In genomic region chr1:180904039-180904814, GRCm38 (mm10) we compare ENCODE assay signal across 8 mouse cellular contexts. TPM values are rescaled to one million over a fixed set of nuclear protein-coding genes. Genes with fewer than 3 reads are reported as not detected.
A peak's percentile ranks its signal among the peaks of the same experiment; 100 is the strongest.
DNase-seq lines count a peak whose midpoint lies in the region; ATAC-seq and TF ChIP-seq lines count a peak whose summit lies in the region.

TSS of gene Pycr2 (plus strand) at chr1:180904293.

- H3K4me3 ChIP-seq in bone marrow, adult 2 months (replicated peaks; ENCODE audit: control insufficient read depth, low read depth, low read length) = peak within 1 kb of the TSS; percentile 98
- H3K4me3 ChIP-seq in embryonic facial prominence, embryonic 15.5 days (replicated peaks) = peak within 1 kb of the TSS; percentile 83
- H3K4me3 ChIP-seq in kidney, embryonic 14.5 days (ENCODE audit: low read length) = peak within 1 kb of the TSS; percentile 96
- peak within 1 kb of the TSS; percentile 87 for H3K4me3 ChIP-seq in limb, embryonic 15.5 days

- under 1% methylated on average over 52 of the region's 52 CpGs for WGBS in bone marrow, adult 2 months
- WGBS in embryonic facial prominence, embryonic 15.5 days = under 1% methylated on average over 52 of the region's 52 CpGs
- WGBS in kidney, embryonic 14.5 days = under 1% methylated on average over 52 of the region's 52 CpGs
- under 1% methylated on average over 52 of the region's 52 CpGs for WGBS in limb, embryonic 15.5 days

- TF ChIP-seq CTCF in bone marrow, adult 2 months (IDR thresholded peaks at IDR 0.05; ENCODE audit: control insufficient read depth, insufficient read depth, low read length) = no peak

- no peaks in the 10 kb centered on the region for H3K9me3 ChIP-seq in embryonic facial prominence, embryonic 15.5 days (replicated peaks)
- H3K9me3 ChIP-seq in kidney, embryonic 14.5 days (ENCODE audit: control insufficient read depth, low read length) = no peaks in the 10 kb centered on the region
- no peaks in the 10 kb centered on the region for H3K9me3 ChIP-seq in limb, embryonic 15.5 days

- peak; percentile 94 for DNase-seq in 416B (ENCODE audit: low read depth)
- peak; percentile 91 for DNase-seq in heart, adult 8-10 months (ENCODE audit: low spot score)
- DNase-seq in monocyte, adult 2 months (ENCODE audit: low read depth in 1 of 2, low spot score in 2 of 2) = peak; percentile 48 to 77
- DNase-seq in spleen, postnatal 36 days (ENCODE audit: low spot score in 2 of 2) = peak; percentile 91 to 94

- peak; percentile 97 for ATAC-seq in embryonic facial prominence, embryonic 15.5 days (ENCODE audit: insufficient number of reproducible peaks, low FRiP score, low TSS enrichment, low read depth)
- peak; percentile 99 for ATAC-seq in kidney, embryonic 14.5 days (ENCODE audit: low FRiP score, low TSS enrichment)
- peak; percentile 97 for ATAC-seq in limb, embryonic 15.5 days (ENCODE audit: insufficient number of reproducible peaks, low FRiP score, low TSS enrichment, low read depth)

- peak within 1 kb of the TSS; percentile 77 for H3K4me2 ChIP-seq in embryonic facial prominence, embryonic 15.5 days (replicated peaks)
- peak within 1 kb of the TSS; percentile 81 for H3K4me2 ChIP-seq in kidney, embryonic 14.5 days (replicated peaks; ENCODE audit: low read depth, low read length)
- H3K4me2 ChIP-seq in limb, embryonic 15.5 days = peak within 1 kb of the TSS; percentile 72

- peak; percentile 91; the same call in 1 of the 2 replicates for TF ChIP-seq POLR2A in bone marrow, adult 2 months (IDR thresholded peaks at IDR 0.05; ENCODE audit: borderline replicate concordance, control insufficient read depth, low read depth, low read length)

- no peaks in the 10 kb centered on the region for H3K27me3 ChIP-seq in embryonic facial prominence, embryonic 15.5 days
- H3K27me3 ChIP-seq in kidney, embryonic 14.5 days (ENCODE audit: control insufficient read depth, insufficient read depth, low read length) = no peaks in the 10 kb centered on the region
- H3K27me3 ChIP-seq in limb, embryonic 15.5 days = no peaks in the 10 kb centered on the region

- H3K9ac ChIP-seq in embryonic facial prominence, embryonic 15.5 days = peak within 1 kb of the TSS; percentile 95
- H3K9ac ChIP-seq in kidney, embryonic 14.5 days (ENCODE audit: low read depth, low read length) = peak within 1 kb of the TSS; percentile 92
- H3K9ac ChIP-seq in limb, embryonic 15.5 days = peak within 1 kb of the TSS; percentile 85

- H3K27ac ChIP-seq in bone marrow, adult 2 months (ENCODE audit: control insufficient read depth, insufficient read depth, low read depth, low read length, poor library complexity) = peak within 1 kb of the TSS; percentile 68
- peak within 1 kb of the TSS; percentile 91 for H3K27ac ChIP-seq in embryonic facial prominence, embryonic 15.5 days (replicated peaks)
- H3K27ac ChIP-seq in kidney, embryonic 14.5 days (ENCODE audit: low read depth, low read length) = peak within 1 kb of the TSS; percentile 81
- H3K27ac ChIP-seq in limb, embryonic 15.5 days = peak within 1 kb of the TSS; percentile 90

- H3K4me1 ChIP-seq in bone marrow, adult 2 months (ENCODE audit: control insufficient read depth, insufficient read depth, low read length) = no peaks in the 10 kb centered on the region; the same call in 1 of the 2 replicates
- peaks cover 15% of the 10 kb centered on the region for H3K4me1 ChIP-seq in embryonic facial prominence, embryonic 15.5 days
- peaks cover 8% of the 10 kb centered on the region; the same call in 1 of the 2 replicates for H3K4me1 ChIP-seq in kidney, embryonic 14.5 days (ENCODE audit: control insufficient read depth, insufficient read depth, low read length)
- H3K4me1 ChIP-seq in limb, embryonic 15.5 days = peaks cover 18% of the 10 kb centered on the region

- H3K36me3 ChIP-seq in embryonic facial prominence, embryonic 15.5 days = peaks cover 24% of the 10 kb centered on the region
- peaks cover 27% of the 10 kb centered on the region for H3K36me3 ChIP-seq in kidney, embryonic 14.5 days (ENCODE audit: control insufficient read depth, insufficient read depth, low read length)
- H3K36me3 ChIP-seq in limb, embryonic 15.5 days = peaks cover 36% of the 10 kb centered on the region

RNA-seq across cellular contexts. Expression of gene Pycr2, which starts in this region (rescaled TPM):
- 32.3 and 48.1 TPM in 2 replicates for polyA plus RNA-seq in bone marrow, adult 2 months (2011; ENCODE audit: insufficient read depth, insufficient read length, low replicate concordance, missing spikeins)
- 96.9 and 105 TPM in 2 replicates for polyA plus RNA-seq in embryonic facial prominence, embryonic 15.5 days (2015; fragmentation: Nextera tagmentation; extraction: Ambion mirVana)
- total RNA-seq in heart, adult 8-10 months (2022) = 10 to 100 TPM; 11.6 to 13.5 (median 13.3) TPM
- polyA plus RNA-seq in kidney, embryonic 14.5 days (2014; fragmentation: Nextera tagmentation; extraction: Ambion mirVana) = 93.9 and 103 TPM in 2 replicates
- polyA plus RNA-seq in limb, embryonic 15.5 days (2015; fragmentation: Nextera tagmentation; extraction: Ambion mirVana) = 93.9 and 102 TPM in 2 replicates

Comparison
In these comparisons a context has a peak if more than half of its experiments do, and no peak if none do; other contexts are left out.
1. Peak in every context shown above with its lines: DNase-seq, ATAC-seq, H3K4me3 ChIP-seq and H3K27ac ChIP-seq.